Mouse (Mus musculus): ENCODE data around the gene Slc25a45. TPM values are rescaled to one million over a fixed set of nuclear protein-coding genes. Genes with fewer than 3 reads are reported as not detected.
A peak's percentile ranks its signal among the peaks of the same experiment; 100 is the strongest.

Slc25a45 gene
- polyA plus RNA-seq, 1 experiment from 2014 or later = 44.6 TPM

DNA sequence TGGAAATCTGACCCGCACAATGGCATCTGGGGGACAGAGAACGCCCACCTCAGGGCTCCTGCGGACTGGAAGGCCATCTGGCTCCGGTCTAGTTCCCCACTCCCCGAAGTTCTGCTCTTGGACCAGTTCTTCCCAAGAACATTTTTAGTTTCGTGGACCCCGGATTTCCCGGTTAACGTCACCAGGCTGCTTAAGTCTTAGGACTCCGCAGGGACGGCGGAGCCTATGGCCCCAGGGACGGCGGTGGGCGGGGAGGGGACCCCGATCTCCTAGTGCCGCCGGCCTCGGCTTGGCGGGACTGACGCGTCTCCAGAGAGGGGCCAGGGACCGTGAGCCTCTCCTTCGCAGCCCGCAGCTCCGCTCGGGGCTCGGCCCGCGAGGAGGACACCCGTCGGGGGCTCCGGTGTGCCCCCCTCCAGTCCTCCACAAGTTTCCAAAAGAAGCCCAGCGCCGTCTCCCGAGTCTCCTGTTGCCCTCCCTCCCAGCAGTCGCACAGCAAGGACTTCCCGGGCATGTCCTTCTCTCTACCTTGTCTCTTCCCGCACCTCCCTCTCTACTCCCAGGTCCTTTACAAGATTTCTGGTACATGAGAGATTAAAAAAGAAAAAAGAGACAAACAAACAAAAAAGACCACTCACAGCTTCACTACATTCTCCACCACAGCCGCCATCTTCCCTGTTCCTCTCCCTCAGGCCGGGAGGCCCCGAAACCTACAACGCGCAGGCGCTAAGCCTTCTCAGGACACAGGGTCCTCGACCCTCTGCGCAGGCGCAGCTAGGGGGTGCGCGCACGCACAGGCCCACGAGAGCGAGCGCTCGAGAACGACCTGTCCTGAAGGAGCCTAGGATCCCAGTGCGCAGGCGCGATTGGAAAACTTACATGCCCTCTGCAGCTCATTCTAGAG lies 34.7 kb downstream of the Slc25a45 start:
- under 1% methylated on average over 59 of the region's 59 CpGs for WGBS (ENCODE audit: missing documents)
- H3K27ac ChIP-seq = peak overlapping the region; percentile 81
- peaks cover 53% of the 10 kb centered on the region for H3K79me2 ChIP-seq (ENCODE audit: inconsistent target)
- peak overlapping the region; percentile 77 for H3K4me3 ChIP-seq (ENCODE audit: inconsistent target)
- H3K36me3 ChIP-seq (ENCODE audit: inconsistent target) = no peaks in the 10 kb centered on the region

GRCm38 (mm10) chr19:5913007-5913719 lies 35.6 kb downstream of the Slc25a45 start, which contains the start of gene Dpf2:
TSS of gene Dpf2 (minus strand) at chr19:5913010.
- peaks cover 44% of the 10 kb centered on the region for H3K79me2 ChIP-seq (ENCODE audit: inconsistent target)
- WGBS (ENCODE audit: missing documents) = 0% methylated on average over 11 of the region's 13 CpGs
- H3K36me3 ChIP-seq (ENCODE audit: inconsistent target) = no peaks in the 10 kb centered on the region
- peak within 1 kb of the TSS; percentile 77 for H3K4me3 ChIP-seq (ENCODE audit: inconsistent target)
- H3K27ac ChIP-seq = peak within 1 kb of the TSS; percentile 81

DNA sequence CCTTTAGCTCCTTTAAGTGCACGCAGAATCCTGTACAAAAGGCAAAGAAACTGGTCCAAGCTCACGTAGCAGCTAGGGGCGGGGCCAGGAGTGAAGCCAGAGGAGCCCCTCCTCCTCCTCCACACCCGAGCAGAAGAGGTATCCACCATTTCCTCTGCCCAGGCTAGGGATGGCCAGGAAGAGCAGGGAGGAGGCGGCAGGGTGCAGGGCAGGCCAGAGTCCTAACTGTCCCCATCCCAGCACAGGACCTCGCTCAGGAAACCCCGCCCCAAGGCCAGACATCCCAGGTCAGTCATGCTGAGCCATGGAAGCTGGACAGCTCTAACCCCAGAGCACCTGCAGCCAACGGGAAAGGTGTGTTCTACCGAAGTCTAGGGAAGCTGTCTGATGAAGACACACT lies 44.1 kb downstream of the Slc25a45 start:
- 69% methylated on average over 9 of the region's 9 CpGs for WGBS (ENCODE audit: missing documents)
- Histone ChIP-seq H3K27ac (no peak overlapping the region), H3K4me3 (ENCODE audit: inconsistent target) (no peak overlapping the region), H3K36me3 (ENCODE audit: inconsistent target) (no peaks in the 10 kb centered on the region), H3K79me2 (ENCODE audit: inconsistent target) (no peaks in the 10 kb centered on the region)

GRCm38 (mm10) chr19:5922119-5922942 lies 44.7 kb downstream of the Slc25a45 start:
- no peaks in the 10 kb centered on the region for H3K79me2 ChIP-seq (ENCODE audit: inconsistent target)
- H3K36me3 ChIP-seq (ENCODE audit: inconsistent target) = no peaks in the 10 kb centered on the region
- no peak overlapping the region for H3K4me3 ChIP-seq (ENCODE audit: inconsistent target)
- H3K27ac ChIP-seq = no peak overlapping the region
- 85% methylated on average over 15 of the region's 15 CpGs for WGBS (ENCODE audit: missing documents)

GRCm38 (mm10) chr19:5922963-5923362 lies 45.4 kb downstream of the Slc25a45 start:
- Histone ChIP-seq H3K36me3 (ENCODE audit: inconsistent target) (no peaks in the 10 kb centered on the region), H3K27ac (no peak overlapping the region), H3K79me2 (ENCODE audit: inconsistent target) (no peaks in the 10 kb centered on the region), H3K4me3 (ENCODE audit: inconsistent target) (no peak overlapping the region)
- 90% methylated on average over 3 of the region's 3 CpGs for WGBS (ENCODE audit: missing documents)

- H3K4me3 ChIP-seq (ENCODE audit: inconsistent target) = peak overlapping the region; percentile 40
- no peaks in the 10 kb centered on the region for H3K36me3 ChIP-seq (ENCODE audit: inconsistent target)
- no peak overlapping the region for H3K27ac ChIP-seq
- H3K79me2 ChIP-seq (ENCODE audit: inconsistent target) = no peaks in the 10 kb centered on the region
- under 1% methylated on average over 38 of the region's 38 CpGs for WGBS (ENCODE audit: missing documents)
These were observed 46.5 kb downstream of the Slc25a45 start for GRCm38 (mm10) chr19:5923990-5924712.

- no peaks in the 10 kb centered on the region for H3K79me2 ChIP-seq (ENCODE audit: inconsistent target)
- WGBS (ENCODE audit: missing documents) = 0% methylated on average over 18 of the region's 18 CpGs
- no peaks in the 10 kb centered on the region for H3K36me3 ChIP-seq (ENCODE audit: inconsistent target)
- H3K27ac ChIP-seq = no peak within 1 kb of the TSS
- peak within 1 kb of the TSS; percentile 40 for H3K4me3 ChIP-seq (ENCODE audit: inconsistent target)
These were observed 47.1 kb downstream of the Slc25a45 start, which contains the start of gene Cdc42ep2 for GRCm38 (mm10) chr19:5924713-5925093. TSS of gene Cdc42ep2 (minus strand) at chr19:5924816.

DNA sequence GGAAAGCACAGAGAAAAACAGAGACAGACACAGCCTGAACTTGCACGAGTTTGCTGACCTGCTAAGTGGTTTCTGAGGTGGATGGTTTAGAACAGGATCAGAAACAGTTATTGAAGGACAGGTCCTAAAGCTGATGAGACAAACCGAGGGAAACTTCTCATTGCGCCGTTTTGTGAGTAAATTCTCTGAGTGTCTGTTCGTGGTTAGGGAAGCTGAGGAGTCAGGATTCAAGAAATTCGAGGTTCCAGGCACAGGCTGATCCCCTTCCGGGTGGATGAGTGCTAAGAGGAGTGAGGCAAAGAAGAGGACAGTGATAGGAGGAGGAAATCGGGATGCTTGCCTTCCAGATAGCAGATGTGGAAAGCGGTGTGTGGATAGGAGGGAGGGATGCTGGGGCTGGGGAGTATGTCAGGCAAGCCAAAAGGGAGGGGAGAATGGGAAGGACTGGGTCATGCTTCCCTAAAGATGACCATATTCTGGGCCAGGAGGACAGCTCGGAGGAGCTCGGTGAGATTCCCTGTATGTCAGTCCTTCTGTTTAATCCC lies 47.8 kb downstream of the Slc25a45 start:
- H3K4me3 ChIP-seq (ENCODE audit: inconsistent target) = peak overlapping the region; percentile 40; the same call in 1 of the 2 replicates
- H3K79me2 ChIP-seq (ENCODE audit: inconsistent target) = no peaks in the 10 kb centered on the region
- WGBS (ENCODE audit: missing documents) = 47% methylated on average over 11 of the region's 11 CpGs
- H3K36me3 ChIP-seq (ENCODE audit: inconsistent target) = no peaks in the 10 kb centered on the region
- H3K27ac ChIP-seq = no peak overlapping the region

DNA sequence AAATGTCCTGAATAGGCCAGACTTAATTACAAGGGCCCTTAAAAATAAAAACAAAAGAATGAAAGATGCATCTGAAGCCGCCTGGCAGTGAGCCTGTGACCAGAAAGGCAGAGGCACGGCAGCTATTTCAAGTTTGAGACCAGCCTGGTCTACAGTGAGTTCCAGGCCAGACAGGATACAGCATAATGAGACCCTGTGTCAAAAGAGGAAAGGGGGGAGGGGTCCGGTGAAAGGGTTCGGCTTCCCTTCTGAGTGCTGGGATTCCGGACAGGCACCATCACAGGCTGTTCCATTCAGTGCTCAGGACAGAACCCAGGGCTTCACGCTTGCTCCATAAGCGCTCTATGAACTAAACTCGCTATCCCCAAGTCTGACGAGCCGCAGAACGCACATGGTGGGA lies 49.4 kb downstream of the Slc25a45 start:
- WGBS (ENCODE audit: missing documents) = 86% methylated on average over 11 of the region's 11 CpGs
- Histone ChIP-seq H3K4me3 (ENCODE audit: inconsistent target) (no peak overlapping the region), H3K36me3 (ENCODE audit: inconsistent target) (no peaks in the 10 kb centered on the region), H3K79me2 (ENCODE audit: inconsistent target) (no peaks in the 10 kb centered on the region), H3K27ac (no peak overlapping the region)

DNA sequence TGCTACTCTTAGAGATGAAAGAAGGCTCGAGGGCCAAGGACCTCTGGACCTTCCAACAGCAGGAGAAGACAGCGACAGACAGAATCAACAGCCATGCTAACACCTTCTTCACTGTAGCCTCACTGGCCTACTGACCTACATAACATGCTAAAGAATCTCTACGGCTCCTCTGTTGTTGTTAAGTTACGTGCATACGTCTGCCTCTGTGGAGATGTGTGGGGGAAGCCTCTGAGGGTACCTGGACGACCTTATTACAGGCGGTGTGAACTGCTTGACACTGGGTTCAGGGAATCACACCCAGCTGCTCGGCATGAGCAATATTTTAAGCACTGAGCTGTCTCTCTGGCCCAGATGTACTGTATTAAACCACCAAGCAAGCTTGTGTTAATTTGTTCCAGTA lies 49.9 kb downstream of the Slc25a45 start:
- 88% methylated on average over 8 of the region's 8 CpGs for WGBS (ENCODE audit: missing documents)
- Histone ChIP-seq H3K36me3 (ENCODE audit: inconsistent target) (no peaks in the 10 kb centered on the region), H3K79me2 (ENCODE audit: inconsistent target) (no peaks in the 10 kb centered on the region), H3K4me3 (ENCODE audit: inconsistent target) (no peak overlapping the region), H3K27ac (no peak overlapping the region)

DNA sequence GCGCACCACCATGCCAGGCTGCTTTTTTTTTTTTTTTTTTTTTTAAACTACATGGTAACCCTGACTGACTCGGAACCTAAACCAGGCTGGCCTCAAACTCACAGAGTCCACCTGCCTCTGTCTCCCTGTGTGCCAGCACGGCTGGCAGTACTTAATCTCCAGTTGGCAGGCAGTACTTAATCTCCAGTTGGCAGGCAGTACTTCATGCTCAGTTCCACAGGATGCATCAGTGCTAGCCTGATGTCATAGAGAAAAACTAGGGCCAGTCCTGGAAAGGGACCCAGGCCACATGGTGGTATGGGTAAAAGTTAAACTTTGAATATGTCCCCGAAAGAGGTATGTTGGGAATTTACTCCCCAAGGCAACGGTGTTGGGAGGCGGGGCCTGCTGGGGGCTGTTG lies 50.5 kb downstream of the Slc25a45 start:
- Histone ChIP-seq H3K36me3 (ENCODE audit: inconsistent target) (no peaks in the 10 kb centered on the region), H3K79me2 (ENCODE audit: inconsistent target) (no peaks in the 10 kb centered on the region), H3K4me3 (ENCODE audit: inconsistent target) (no peak overlapping the region), H3K27ac (no peak overlapping the region)
- 89% methylated on average over 5 of the region's 6 CpGs for WGBS (ENCODE audit: missing documents)

DNA sequence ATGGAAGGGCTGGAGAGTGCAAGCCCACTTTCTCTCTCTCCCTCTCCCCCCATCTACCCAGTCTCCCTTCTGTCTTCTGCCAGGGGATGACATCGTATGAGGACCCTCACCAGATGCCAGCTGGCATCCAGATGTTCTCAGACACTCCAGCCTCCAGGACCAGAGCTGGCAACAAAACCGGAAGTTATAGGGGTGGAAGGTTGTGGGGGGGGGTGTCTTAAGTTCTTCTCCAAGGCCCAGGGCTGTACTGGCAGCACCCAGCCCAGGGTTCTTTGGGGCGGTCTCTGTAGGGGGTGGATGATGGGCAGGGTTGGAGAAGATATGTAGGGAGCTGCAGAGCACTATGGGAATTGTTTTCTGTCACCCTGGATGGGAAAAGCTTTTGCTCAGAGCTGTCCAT lies 50.9 kb downstream of the Slc25a45 start:
- no peak overlapping the region for H3K4me3 ChIP-seq (ENCODE audit: inconsistent target)
- H3K79me2 ChIP-seq (ENCODE audit: inconsistent target) = no peaks in the 10 kb centered on the region
- H3K27ac ChIP-seq = no peak overlapping the region
- 75% methylated on average over 3 of the region's 3 CpGs for WGBS (ENCODE audit: missing documents)
- no peaks in the 10 kb centered on the region for H3K36me3 ChIP-seq (ENCODE audit: inconsistent target)

- H3K79me2 ChIP-seq (ENCODE audit: inconsistent target) = no peaks in the 10 kb centered on the region
- H3K36me3 ChIP-seq (ENCODE audit: inconsistent target) = no peaks in the 10 kb centered on the region
- WGBS (ENCODE audit: missing documents) = 44% methylated on average over 14 of the region's 14 CpGs
- peak overlapping the region; percentile 52 for H3K27ac ChIP-seq
- no peak overlapping the region for H3K4me3 ChIP-seq (ENCODE audit: inconsistent target)
These were observed 52.3 kb downstream of the Slc25a45 start for GRCm38 (mm10) chr19:5929634-5930596.
